Mouse (Mus musculus): ENCODE measurements around the gene Chd5. TPM values are rescaled to one million over a fixed set of nuclear protein-coding genes. Genes with fewer than 3 reads are reported as not detected.
A peak's percentile ranks its signal among the peaks of the same experiment; 100 is the strongest.

The Chd5 gene
- polyA plus RNA-seq (2016; fragmentation: Nextera tagmentation; extraction: Ambion mirVana), result 4.1 and 4.8 TPM in 2 replicates

DNA sequence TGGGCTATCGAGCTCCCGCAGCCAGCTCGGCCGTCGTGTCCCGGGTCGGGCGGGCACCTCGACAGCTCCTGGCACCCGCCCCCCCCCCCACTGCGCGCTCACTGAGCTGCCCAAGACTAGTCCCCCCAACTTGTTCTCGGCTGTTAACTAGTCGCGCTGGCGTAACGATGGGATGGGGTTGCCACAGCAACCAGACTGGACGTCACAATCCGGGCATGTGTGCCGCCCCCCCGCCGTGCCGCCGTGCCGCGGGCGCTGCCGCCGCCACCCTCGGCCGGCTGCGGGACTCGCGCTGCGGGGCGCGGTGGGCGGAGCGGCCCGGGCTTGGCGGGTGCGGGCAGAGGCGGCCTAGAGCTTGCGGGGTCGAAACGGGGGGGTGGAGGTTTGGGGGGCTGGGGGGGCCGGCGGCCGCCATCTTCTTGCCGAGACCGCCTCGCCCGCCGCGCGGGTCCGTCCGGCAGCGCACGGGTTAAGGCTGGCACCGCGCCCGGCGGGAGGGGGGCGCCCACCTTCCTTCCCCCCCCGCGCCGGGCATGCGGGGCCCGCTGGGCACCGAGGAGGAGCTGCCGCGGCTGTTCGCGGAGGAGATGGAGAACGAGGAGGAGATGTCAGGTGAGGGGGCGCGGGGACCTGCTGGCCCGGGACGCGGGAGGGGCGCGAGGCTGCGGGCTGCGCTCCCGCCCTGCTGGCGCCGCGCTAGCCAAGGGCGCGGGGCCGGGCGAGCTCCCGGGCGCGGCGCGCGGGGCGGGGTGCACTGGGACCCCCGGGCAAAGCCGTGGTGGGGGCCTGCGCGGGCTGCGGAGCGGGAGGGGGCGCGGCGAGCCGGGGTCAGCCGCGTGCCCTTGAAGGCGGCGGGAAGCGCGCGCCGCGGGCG lies at the start of gene Chd5:
Chd5 (plus strand) TSS at position 233 of the 874 bp plus-strand sequence.
- Histone ChIP-seq H3K27me3 (peaks cover 62% of the 10 kb centered on the region), H3K9ac (peak within 1 kb of the TSS; percentile 78), H3K27ac (peak within 1 kb of the TSS; percentile 36; the same call in 1 of the 2 replicates), H3K4me1 (peaks cover 21% of the 10 kb centered on the region), H3K36me3 (peaks cover 25% of the 10 kb centered on the region), H3K4me3 (peak within 1 kb of the TSS; percentile 66), H3K4me2 (replicated peaks) (peak within 1 kb of the TSS; percentile 100), H3K9me3 (replicated peaks) (no peaks in the 10 kb centered on the region)
- WGBS, result 2% methylated on average over 83 of the region's 120 CpGs
- peak; percentile 38; the same call in 1 of the 2 replicates for ATAC-seq (ENCODE audit: low FRiP score)

DNA sequence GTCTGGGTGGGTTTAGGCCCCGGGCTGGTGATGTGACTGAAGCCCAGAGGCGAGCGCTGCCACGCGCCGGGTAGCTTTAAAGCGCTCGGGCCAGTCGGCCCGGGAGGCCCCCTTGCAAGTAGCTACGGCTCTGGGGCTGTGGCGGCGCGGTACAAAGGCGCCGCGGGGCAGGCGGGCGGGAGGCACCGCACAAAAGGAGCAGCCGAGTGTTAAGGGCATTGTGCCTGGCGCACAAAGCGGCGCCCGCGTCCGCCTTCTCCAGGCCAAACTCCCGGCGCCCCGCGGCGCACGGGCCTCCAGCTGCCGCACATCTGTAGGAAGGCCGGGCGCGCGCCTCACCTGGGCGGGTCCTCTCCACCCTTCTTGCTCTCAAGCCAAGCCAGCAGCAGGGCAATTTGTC lies 48.1 kb upstream of the Chd5 start:
- peaks cover 96% of the 10 kb centered on the region for H3K27me3 ChIP-seq
- no peaks in the 10 kb centered on the region for H3K36me3 ChIP-seq
- H3K9ac ChIP-seq, result peak overlapping the region; percentile 51; the same call in 1 of the 2 replicates
- no peaks in the 10 kb centered on the region for H3K9me3 ChIP-seq (replicated peaks)
- peaks cover 72% of the 10 kb centered on the region for H3K4me1 ChIP-seq
- peak overlapping the region; percentile 28 for H3K4me3 ChIP-seq
- no peak overlapping the region for H3K27ac ChIP-seq
- WGBS, result 1% methylated on average over 38 of the region's 39 CpGs
- ATAC-seq (ENCODE audit: low FRiP score), result peak; percentile 55
- H3K4me2 ChIP-seq (replicated peaks), result peak overlapping the region; percentile 54

DNA sequence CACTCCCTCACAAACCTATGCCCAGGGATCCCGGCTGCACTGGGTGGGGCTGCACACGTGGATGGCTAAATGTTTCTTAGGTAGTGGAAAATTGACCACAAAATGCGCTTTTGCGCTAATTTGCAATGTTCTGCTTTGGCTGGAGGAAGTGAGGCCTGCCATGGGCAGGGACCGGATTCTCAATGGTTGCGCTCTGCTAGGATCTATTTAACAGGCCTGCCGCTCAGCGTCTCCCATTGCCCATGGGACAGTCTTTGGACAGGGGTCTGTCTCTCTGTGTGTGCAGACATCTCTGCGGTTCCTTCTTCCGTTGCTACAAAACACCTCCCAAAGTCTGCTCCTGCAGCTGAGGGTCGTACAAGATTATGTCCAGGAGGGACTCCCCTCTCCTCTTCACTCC lies 47.5 kb upstream of the Chd5 start:
- Histone ChIP-seq H3K4me2 (replicated peaks) (peak overlapping the region; percentile 54), H3K27ac (0 out of 2 replicates have a peak overlapping the region, but pooled peaks have one; percentile 9), H3K36me3 (no peaks in the 10 kb centered on the region), H3K4me3 (peak overlapping the region; percentile 28; the same call in 1 of the 2 replicates), H3K4me1 (peaks cover 71% of the 10 kb centered on the region), H3K9ac (0 out of 2 replicates have a peak overlapping the region, but pooled peaks have one; percentile 15), H3K9me3 (replicated peaks) (no peaks in the 10 kb centered on the region), H3K27me3 (peaks cover 96% of the 10 kb centered on the region)
- no peak for ATAC-seq (ENCODE audit: low FRiP score)
- WGBS, result 5% methylated on average over 11 of the region's 11 CpGs

DNA sequence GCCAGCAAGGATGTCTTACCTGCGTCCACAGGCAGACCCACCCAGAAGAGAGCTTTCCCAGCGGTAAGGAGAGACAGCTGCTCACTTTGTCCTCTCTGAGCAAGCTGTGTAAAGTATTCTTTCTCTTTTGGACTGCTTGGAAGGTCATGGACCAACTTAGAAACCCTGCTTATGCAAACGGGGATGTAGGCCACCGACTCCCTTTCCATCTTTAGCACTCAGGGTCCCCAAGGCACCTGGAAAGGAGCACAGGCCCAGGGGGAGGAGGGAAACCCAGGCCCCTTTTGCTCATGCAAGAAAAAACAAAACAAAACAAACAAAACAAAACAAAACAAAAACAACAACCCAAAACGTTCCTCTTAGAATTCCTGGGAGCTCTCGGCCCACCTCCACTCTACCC lies 46.9 kb upstream of the Chd5 start, which contains the start of gene Hes3:
Hes3 (minus strand) TSS at position 101 of the 400 bp plus-strand sequence.
- Histone ChIP-seq H3K36me3 (no peaks in the 10 kb centered on the region), H3K4me2 (replicated peaks) (peak within 1 kb of the TSS; percentile 54), H3K27me3 (peaks cover 94% of the 10 kb centered on the region), H3K9me3 (replicated peaks) (no peaks in the 10 kb centered on the region), H3K27ac (0 out of 2 replicates have a peak within 1 kb of the TSS, but pooled peaks have one; percentile 9), H3K9ac (peak within 1 kb of the TSS; percentile 51; the same call in 1 of the 2 replicates), H3K4me1 (peaks cover 68% of the 10 kb centered on the region), H3K4me3 (peak within 1 kb of the TSS; percentile 28)
- ATAC-seq (ENCODE audit: low FRiP score), result no peak
- WGBS, result 11% methylated on average over 6 of the region's 6 CpGs

DNA sequence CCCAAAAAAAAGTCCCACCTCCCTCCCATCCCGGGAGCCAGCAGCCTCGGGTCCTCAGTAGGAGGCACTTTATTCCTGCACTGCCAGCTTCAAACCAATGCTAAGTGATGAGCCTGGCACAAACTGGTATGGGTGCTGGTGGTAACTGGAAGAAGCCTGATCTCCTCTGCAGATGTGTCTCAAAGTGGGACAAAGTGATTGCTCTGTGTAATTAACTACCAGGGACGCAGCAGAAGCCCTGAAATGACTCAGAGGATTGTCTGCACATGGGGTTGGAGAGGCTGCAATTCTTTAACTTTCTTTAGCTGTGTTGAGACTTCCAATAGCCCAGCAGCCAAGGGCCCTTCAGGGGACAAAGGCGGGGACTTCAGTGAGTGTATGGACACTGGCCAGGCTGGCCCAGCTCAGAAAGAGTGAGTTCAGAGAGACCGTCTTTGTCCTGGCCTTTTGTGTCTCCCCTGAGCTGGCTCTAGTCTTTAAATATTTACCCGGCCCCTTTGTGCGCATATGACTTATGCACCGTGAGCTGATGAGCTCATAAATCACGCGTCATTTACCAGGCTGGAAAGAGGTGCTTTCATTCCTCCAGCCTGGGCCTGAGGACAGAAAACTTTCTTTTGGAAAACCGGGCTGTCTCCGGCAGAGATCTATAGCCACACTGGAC lies 46.2 kb upstream of the Chd5 start:
- no peak overlapping the region for H3K4me3 ChIP-seq
- 15% methylated on average over 12 of the region's 12 CpGs for WGBS
- H3K9me3 ChIP-seq (replicated peaks), result no peaks in the 10 kb centered on the region
- no peak for ATAC-seq (ENCODE audit: low FRiP score)
- peaks cover 61% of the 10 kb centered on the region for H3K4me1 ChIP-seq
- H3K4me2 ChIP-seq (replicated peaks), result no peak overlapping the region
- H3K9ac ChIP-seq, result no peak overlapping the region
- no peak overlapping the region for H3K27ac ChIP-seq
- peaks cover 87% of the 10 kb centered on the region for H3K27me3 ChIP-seq
- no peaks in the 10 kb centered on the region for H3K36me3 ChIP-seq

DNA sequence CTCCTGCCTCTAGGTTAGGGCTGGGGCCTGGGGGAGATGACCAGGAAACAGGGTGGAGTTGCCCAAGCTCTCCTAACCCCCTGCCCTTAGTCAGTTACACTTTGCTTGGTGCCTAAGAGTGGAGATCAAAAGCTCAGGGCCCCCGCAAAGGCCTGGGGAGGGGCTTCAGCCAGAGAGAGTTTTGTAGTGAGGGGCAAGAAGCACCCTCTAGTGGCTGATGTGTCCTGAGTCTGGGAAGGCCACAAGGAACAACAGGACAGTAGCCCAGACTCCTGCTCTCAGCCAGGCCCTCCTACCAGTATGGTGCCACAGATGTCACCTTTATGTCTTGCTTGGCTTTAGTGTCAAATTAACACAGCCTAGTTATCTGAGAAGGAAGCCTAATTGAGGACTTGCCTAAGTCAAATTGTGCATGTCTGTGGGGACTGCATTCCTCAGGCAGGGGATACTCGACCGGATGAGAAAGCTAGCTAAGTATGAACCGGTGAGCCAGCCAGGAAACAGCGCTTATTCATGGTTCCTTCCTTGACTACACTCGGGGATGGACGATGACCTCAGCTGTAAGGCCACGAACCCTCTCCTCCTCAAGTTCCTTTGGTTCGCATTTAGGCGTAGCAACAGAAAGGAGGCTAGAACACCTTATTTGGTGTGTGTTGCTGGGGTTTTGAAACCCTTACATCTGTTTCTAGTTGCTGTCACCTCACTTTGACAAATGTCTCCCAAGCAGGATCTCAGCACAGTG lies 44.1 kb upstream of the Chd5 start:
- Histone ChIP-seq H3K9me3 (replicated peaks) (no peaks in the 10 kb centered on the region), H3K4me1 (peaks cover 62% of the 10 kb centered on the region), H3K9ac (no peak overlapping the region), H3K27me3 (peaks cover 78% of the 10 kb centered on the region), H3K4me3 (no peak overlapping the region), H3K4me2 (replicated peaks) (no peak overlapping the region), H3K36me3 (no peaks in the 10 kb centered on the region), H3K27ac (no peak overlapping the region)
- ATAC-seq (ENCODE audit: low FRiP score), result no peak
- 49% methylated on average over 10 of the region's 10 CpGs for WGBS

DNA sequence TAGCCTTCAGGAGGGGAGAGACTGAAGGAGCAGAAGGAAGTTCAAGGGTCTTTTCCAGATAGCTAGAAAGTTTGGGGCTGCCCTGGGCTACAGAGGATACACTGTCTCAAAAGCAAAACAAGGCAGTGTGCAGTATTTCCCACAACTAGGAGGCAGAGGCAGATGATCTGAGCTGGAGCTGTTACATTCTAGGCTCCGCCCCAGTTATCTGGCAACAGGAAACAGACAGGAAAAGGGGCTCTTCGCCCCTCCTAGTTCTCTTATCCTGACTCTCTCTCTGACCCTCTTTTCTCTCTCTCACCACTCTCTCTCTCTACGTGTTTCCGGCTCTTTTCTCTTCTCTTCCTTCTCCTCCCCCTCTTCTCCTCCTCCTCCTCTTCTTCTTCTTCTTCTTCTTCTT lies 42.5 kb upstream of the Chd5 start:
- Histone ChIP-seq H3K4me2 (replicated peaks) (no peak overlapping the region), H3K4me3 (no peak overlapping the region), H3K27ac (no peak overlapping the region), H3K36me3 (peaks cover 15% of the 10 kb centered on the region), H3K4me1 (peaks cover 49% of the 10 kb centered on the region), H3K9me3 (replicated peaks) (no peaks in the 10 kb centered on the region), H3K9ac (no peak overlapping the region), H3K27me3 (peaks cover 64% of the 10 kb centered on the region)
- no peak for ATAC-seq (ENCODE audit: low FRiP score)
- WGBS, result 65% methylated on average over 4 of the region's 4 CpGs

DNA sequence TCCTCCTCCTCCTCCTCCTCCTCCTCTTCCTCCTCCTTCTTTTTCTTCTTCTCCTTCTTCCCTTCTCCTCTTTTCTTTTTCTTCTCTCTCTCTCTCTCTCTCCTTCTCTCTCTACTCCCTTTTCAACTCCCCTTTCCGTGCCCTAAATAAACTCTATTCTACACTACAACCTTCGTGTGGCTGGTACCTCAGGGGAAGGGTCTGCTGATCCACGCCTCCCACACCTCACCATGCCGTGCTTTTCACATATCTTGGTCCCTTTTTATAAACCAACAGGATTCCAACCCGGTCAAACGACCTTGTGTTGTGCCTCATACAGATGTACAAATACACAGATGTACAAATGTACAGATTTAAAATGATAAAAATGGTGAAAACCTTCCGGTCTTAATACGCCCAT lies 42.1 kb upstream of the Chd5 start:
- Histone ChIP-seq H3K4me3 (peak overlapping the region; percentile 84), H3K27me3 (peaks cover 60% of the 10 kb centered on the region), H3K27ac (peak overlapping the region; percentile 25; the same call in 1 of the 2 replicates), H3K4me1 (peaks cover 44% of the 10 kb centered on the region), H3K4me2 (replicated peaks) (peak overlapping the region; percentile 97), H3K9ac (peak overlapping the region; percentile 48), H3K9me3 (replicated peaks) (no peaks in the 10 kb centered on the region), H3K36me3 (peaks cover 19% of the 10 kb centered on the region)
- 21% methylated on average over 8 of the region's 8 CpGs for WGBS
- no peak for ATAC-seq (ENCODE audit: low FRiP score)

DNA sequence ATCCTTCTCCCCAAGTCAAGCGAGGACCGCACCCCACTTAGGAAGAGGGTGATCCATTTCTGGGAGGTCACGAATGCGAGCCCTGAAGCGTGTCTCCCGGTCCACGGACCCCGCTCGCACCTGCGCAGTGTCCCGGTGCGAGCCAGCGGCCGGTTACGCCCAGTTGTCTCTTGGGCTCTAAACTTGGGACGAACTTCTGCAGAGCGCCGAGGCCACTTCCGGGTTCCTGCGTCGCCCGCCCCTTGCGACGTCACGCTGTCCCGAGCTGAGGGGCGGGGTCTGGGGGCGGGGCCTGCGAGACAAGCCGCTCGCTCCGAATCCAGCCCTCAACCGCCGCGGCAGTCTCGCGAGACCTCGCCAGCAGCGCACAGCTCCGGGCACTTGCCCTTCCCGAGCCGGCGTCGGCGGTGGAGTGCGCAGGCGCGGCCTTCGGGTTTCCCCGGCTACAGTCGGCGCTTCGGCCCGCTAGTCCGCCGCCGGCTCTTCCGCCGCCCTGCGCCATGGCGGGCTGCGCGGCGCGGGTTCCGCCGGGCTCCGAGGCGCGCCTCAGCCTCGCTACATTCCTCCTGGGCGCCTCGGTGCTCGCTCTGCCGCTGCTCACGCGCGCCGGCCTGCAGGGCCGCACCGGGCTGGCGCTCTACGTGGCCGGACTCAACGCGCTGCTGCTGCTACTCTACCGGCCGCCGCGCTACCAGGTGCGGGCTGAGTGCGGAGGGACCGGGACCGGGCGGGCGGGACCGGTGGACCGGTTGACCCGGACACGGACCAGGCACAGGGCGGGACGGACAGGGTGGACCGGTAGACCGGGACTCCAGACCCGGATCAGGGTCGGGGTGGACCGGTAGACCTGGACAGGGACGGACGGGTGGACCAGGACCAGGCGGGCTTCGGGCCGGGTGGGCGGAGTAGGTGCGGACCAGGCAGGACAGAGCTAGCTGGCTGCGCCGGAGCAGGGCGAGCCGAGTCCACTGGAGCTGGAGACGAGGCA lies 41.3 kb upstream of the Chd5 start, which contains the start of gene Icmt:
Icmt (plus strand) TSS at position 354 of the 988 bp plus-strand sequence.
- Histone ChIP-seq H3K4me1 (peaks cover 39% of the 10 kb centered on the region), H3K27me3 (peaks cover 52% of the 10 kb centered on the region), H3K9ac (peak within 1 kb of the TSS; percentile 99), H3K4me2 (replicated peaks) (peak within 1 kb of the TSS; percentile 97), H3K4me3 (peak within 1 kb of the TSS; percentile 84), H3K27ac (peak within 1 kb of the TSS; percentile 83), H3K36me3 (peaks cover 22% of the 10 kb centered on the region), H3K9me3 (replicated peaks) (no peaks in the 10 kb centered on the region)
- peak; percentile 94 for ATAC-seq (ENCODE audit: low FRiP score)
- 1% methylated on average over 119 of the region's 119 CpGs for WGBS

DNA sequence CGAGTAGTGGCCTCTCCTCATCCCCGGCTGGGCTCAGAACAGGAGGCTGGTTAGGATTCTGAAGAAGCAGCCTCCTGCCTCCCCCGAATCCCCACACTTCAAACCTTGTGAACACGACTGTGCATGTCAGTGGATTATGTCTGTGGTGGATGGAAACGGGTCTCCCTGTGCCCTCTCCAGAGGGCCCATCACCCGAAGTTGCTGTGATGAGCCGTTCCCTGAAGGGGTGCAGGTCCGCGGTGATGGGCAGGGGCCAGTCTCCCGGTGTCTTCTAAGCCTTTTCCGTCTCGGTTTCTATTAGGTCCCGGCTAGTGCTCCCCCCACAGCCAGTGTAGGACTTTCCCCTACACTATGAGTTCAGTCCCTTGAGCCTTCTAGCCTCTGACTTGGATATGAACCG lies 39.6 kb upstream of the Chd5 start:
- 85% methylated on average over 14 of the region's 14 CpGs for WGBS
- ATAC-seq (ENCODE audit: low FRiP score), result no peak
- Histone ChIP-seq H3K4me2 (replicated peaks) (peak overlapping the region; percentile 97; the same call in 1 of the 2 replicates), H3K27me3 (peaks cover 35% of the 10 kb centered on the region), H3K36me3 (peaks cover 37% of the 10 kb centered on the region), H3K4me1 (peaks cover 23% of the 10 kb centered on the region), H3K4me3 (no peak overlapping the region), H3K9ac (peak overlapping the region; percentile 29; the same call in 1 of the 2 replicates), H3K9me3 (replicated peaks) (no peaks in the 10 kb centered on the region), H3K27ac (no peak overlapping the region)

DNA sequence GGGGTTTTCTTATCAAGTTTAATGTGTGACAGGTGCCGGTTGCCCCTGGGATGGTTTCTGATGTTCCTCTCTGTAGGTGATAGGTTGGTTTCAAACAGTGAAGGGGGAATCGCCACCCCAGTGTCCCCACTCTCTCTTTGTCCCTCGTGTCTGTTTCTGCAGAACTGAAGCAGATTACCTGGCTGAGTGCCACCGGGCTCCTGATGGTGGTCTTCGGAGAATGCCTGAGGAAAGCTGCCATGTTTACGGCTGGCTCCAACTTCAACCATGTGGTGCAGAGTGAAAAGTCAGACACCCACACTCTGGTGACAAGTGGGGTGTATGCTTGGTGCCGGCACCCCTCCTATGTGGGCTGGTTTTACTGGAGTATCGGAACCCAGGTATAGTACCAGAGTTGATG lies 38.1 kb upstream of the Chd5 start:
- H3K4me2 ChIP-seq (replicated peaks), result no peak overlapping the region
- H3K36me3 ChIP-seq, result peaks cover 51% of the 10 kb centered on the region
- ATAC-seq (ENCODE audit: low FRiP score), result no peak
- H3K4me3 ChIP-seq, result no peak overlapping the region
- H3K27ac ChIP-seq, result no peak overlapping the region
- H3K9ac ChIP-seq, result no peak overlapping the region
- WGBS, result 96% methylated on average over 8 of the region's 8 CpGs
- H3K27me3 ChIP-seq, result peaks cover 19% of the 10 kb centered on the region
- H3K9me3 ChIP-seq (replicated peaks), result no peaks in the 10 kb centered on the region
- H3K4me1 ChIP-seq, result peaks cover 18% of the 10 kb centered on the region
